Mouse (Mus musculus) layer of hippocampus, adult 11-12 months (tissue): ENCODE measurements around the gene Gpatch1.

Experiments used
- DNase-seq: peaks from one replicate; pipeline ENCODE4 v3.0.0; 2022; ENCODE audit warnings: low spot score

Gpatch1 gene

DNA sequence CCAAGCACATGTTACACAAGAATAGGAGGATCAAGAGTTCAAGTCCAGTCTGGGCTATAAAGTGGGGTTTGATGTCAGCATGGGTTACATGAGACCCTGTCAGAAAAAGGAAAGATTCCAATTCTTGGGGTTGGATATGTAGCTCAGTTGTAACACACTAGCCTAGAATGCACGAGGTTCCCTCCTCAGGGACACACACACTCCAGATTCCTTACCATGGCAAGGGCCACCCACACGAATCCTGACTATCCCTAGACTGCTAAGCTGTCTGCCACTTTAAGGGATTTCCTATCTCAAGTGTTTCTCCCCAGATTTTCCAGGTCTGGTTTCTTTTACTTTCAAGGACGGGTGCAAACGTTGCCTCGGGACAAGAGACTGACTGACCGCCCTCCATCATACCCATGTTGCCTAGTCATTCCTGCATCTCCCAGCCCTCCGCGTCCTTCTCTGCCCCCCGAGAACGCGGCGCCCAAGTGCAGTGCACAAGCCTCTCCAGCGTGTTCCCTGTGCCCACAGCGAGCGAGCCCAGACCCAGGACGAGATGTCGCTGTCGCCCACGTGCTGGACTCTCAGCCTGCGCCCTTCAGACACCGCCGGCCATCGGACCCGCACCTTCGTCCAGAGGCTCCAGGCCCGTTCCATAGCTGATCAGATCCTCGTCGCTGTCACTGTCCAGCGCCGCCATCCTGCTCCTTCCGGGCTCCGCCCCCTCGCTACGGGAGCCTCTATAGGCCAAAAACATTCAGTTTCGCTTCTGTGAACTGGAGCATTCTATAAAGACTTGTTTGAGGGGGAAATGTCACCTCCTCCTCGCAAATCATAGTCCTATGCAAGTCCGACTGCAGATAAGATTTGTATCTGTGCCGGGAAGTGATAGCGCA is at the start of gene Gpatch1:
Gene Gpatch1, minus strand, starts transcription at position 712 of the 881 bp plus-strand sequence.
- peak; percentile 96 for DNase-seq

GRCm38 (mm10) chr7:35365161-35365910 is 47.1 kb upstream of the Gpatch1 start:
- no peak for DNase-seq

DNA sequence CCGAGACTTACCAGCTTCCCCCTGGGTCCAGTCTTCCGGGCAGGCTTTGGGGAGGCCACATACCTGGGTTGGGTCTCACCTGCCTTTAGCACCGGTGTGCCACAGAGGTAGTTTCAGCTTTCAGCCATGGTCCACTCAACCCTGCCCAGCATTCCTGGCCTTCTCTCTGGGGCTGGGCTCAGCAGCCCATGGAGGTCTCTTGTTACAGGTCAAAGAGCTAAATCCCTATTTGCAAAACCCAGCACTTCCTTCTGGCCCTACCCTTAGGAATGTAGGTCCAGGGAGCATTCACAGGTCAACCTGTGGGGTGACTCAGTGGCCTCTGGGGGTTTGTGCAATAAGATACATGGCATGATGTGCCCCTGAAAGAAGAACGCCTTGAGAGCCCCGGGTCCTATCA is 44.6 kb upstream of the Gpatch1 start:
- DNase-seq = no peak

DNA sequence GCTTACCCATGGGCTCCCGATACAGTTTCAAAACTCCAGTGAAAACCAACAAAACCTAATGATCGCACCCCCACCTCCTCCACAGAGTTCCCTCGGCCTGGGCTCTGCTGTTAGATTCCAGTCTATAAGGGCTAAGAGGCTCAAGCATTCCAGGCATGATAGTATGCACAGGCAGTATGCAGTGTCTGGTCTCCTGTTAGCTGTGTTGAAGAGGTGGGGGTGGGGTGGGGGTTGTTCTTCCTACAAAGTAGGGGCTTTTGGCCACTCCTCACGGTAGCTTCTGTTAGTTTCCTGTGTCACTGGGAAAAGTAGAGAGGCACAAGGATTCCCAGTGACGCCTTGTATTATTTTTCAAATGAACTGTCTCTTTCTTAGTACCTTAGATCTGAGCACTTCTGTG is 44.0 kb upstream of the Gpatch1 start:
- DNase-seq = no peak

DNA sequence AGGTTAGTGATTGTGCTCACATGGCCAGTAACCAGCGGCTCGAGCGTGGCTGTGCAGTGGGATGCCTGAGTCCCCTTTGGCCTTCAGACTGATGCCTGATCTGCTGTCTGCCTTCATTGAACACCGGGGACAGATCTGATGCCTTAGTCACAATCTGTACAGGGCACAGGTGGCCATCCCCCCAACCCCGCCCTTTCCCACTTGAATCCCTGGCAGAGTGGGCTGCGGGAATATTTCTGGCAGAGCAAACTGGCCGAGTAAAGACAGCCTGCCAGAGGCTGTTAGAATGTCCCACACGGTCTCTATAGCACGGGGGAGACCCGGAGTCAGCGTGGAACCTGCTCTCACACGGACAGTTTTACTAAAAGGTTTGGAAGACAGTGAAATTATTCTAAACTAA is 39.4 kb upstream of the Gpatch1 start:
- no peak for DNase-seq

GRCm38 (mm10) chr7:35355303-35355872 is 37.1 kb upstream of the Gpatch1 start:
- DNase-seq = no peak

DNA sequence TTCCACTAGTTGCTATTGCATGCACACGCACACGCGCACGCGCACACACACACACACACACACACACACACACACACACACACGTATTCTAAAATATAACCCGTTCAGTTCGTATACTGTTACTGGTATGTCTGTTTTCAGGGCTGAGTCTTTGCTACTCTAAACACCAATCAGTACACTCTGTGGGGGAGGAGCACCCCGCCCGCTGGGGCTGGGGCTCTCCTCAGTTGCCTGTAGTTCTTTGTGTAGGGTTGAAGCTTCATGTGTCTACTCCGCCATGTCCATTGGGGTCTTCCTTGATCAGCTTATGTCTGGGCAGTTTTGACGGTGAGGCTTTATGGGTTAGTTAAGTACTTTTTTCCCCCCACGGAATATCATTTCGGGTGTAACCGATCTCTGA is 35.1 kb upstream of the Gpatch1 start:
- no peak for DNase-seq

DNA sequence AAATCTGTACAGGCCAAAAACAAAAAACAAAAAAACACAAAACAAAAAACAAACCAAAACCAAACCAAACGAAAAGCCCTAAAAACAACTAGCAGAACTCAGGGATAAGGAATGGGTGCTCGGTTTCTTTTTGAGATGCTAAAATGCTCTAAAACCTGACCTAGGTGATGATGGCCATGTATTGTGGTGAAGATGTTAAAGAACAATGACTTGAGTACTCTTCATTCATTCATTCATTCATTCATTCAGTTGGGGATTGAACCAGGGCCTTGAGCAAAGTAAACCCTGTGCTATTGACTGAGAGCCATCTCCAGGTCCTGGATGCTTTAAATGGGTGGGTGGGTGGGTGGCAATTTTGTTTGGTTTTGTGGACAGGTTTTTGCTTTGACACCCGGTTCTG is 32.9 kb upstream of the Gpatch1 start:
- no peak for DNase-seq

- DNase-seq = no peak
These were observed 31.8 kb upstream of the Gpatch1 start for GRCm38 (mm10) chr7:35349886-35350684.

DNA sequence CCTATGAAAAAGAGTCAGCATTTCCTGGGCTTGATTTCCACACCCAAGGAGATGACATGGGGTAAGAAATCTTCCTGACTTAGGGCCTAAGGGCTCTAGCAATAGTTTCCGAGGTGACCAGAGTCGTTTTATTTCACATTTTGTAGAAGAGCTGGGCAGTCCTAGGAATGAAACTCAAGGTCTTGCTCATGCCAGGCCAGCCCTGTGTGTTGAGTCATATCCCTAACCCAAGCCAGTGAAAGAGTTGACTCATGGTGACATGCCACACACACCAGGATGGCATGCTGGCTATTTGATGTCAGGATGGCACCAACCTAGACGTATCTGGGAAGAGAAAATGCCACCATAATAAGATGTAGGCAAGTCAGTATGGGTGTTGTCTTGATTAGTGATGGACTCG is 30.8 kb upstream of the Gpatch1 start:
- DNase-seq = no peak

DNA sequence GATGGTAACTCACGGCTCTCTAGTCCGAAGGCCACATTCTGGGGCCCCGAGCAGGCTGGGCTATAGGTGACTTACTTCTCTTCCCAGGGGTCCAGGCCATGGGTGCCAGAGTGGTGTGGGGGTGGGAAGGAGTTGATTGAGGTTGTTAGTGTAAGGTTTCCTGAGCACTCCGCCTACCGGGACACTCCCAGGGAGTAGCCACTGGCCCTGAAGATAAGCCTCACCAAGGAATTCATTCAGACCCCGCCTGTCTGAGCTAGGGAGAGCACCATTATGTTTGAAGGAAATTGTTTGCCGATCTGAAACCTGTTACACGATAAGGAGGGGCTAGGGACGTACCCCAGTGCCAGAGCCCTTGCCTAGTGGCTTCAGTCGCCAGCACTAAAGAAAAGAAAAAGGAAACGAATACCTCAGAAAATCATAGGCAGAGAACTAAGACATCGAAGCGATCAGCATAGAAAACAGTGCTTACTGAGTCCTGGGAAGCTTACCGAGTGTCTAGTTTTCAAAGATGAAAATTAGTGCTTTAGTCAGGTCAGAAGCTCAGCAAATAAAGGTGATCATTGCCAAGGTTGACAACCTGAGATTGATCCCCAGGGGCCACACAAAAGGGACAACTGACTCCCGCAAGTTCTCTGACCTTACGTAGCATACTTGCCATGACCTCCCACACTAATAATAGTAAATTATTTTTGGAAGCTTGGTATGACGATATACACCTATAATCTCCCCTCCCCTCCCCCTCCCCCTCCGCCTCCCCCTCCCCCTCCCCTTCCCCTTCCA is 29.9 kb upstream of the Gpatch1 start:
- DNase-seq = no peak

GRCm38 (mm10) chr7:35344785-35345330 is 26.6 kb upstream of the Gpatch1 start:
- DNase-seq = no peak

GRCm38 (mm10) chr7:35342498-35342897 is 24.3 kb upstream of the Gpatch1 start:
- DNase-seq = no peak

DNA sequence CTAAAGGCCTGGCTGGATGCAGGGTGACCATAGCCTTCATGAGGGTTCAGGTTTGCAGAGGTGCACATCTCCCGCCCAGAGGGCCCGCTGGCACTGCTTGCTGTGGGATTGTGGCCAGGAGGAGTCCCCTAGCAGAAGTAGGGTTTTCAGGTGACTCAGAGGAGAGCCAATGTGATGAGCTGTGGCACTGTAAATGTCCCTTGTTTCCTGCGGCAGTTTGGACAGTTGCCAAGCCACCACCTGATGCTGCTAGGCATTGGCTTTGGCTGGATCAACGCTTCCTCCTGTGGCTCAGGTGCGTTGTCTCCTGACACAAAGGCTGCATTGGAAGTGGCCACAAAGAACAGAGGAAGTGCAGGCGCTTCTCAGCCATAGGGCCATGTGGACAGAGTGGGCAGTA is 23.0 kb upstream of the Gpatch1 start:
- no peak for DNase-seq

DNA sequence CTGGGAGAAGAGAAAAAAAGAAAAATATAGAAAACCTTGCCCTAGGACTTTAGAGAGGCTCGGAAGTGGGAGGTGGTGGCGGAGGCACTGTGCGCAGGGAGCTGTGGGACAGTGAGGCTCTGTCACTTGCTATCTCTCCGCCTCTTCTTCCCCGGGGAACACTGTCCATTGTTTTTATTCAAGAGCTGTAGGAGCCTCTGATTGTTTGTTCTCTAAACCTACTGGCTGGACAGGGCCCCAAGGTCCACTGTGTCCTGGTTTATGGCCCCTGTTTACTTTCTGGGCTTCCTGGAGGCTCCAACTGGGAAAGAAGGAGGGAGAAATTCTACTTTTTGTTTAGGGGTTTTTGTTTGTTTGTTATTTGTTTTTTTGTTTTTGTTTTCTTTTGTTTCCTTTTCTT is 22.0 kb upstream of the Gpatch1 start:
- peak; percentile 23 for DNase-seq

GRCm38 (mm10) chr7:35334527-35335452 is 16.6 kb upstream of the Gpatch1 start:
- peak; percentile 33 for DNase-seq

GRCm38 (mm10) chr7:35333692-35334526 is 15.7 kb upstream of the Gpatch1 start, which contains the start of gene Rhpn2:
Gene Rhpn2, plus strand, starts transcription at chr7:35334170.
- DNase-seq = peak; percentile 99

- no peak for DNase-seq
These were observed 15.0 kb upstream of the Gpatch1 start for GRCm38 (mm10) chr7:35333231-35333651.

GRCm38 (mm10) chr7:35331590-35331989 is 13.3 kb upstream of the Gpatch1 start:
- no peak for DNase-seq
